Mouse (Mus musculus) retina, embryonic 14.5 days (tissue): ENCODE data around the gene Ap2a1.

ENCODE experiments used
- DNase-seq: peaks from one replicate; pipeline ENCODE4 v3.0.0-alpha.2; 2015; ENCODE audit warnings: low spot score

The Ap2a1 gene

GRCm38 (mm10) chr7:44929204-44930151 lies at the start of gene Ap2a1:
TSS of gene Ap2a1 (minus strand) at chr7:44929496.
- DNase-seq: peak; percentile 100

DNA sequence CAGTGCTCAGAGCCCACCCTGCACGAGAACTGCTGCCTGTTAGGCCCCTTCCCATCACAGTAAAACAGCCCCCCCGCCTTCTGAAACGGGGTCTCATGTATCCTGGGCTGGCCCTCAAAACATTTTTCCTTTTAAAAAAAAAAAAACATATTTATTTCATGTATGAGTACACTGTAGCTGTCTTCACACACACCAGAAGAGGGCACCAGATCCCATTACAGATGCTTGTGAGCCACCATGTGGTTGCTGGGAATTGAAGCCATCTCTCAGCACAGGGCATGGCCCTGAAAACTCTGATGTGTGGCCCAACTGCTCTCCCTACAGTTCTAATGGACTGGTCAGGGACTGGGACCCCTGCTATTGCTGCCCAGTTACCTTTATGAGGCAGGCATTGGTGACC lies 49.0 kb upstream of the Ap2a1 start:
- DNase-seq: no peak

DNA sequence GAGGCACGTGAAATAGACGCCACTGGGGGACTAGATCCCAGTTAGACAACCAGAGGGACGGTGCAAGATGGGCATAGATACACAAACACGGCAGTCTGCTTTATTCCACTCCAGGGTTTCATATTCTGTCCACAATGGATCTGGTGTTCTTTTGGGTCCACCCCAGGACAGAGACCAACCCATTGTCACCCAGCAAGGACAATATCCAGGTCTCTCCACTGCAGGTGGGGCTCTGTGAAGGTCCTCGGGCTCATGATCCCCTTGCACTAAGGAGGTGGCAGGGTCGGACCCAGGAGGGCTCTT lies 45.8 kb upstream of the Ap2a1 start:
- no peak for DNase-seq

GRCm38 (mm10) chr7:44974383-44975116 lies 45.3 kb upstream of the Ap2a1 start, which contains the start of gene Cpt1c:
TSS of gene Cpt1c (minus strand) at chr7:44974851.
- DNase-seq: peak; percentile 84

GRCm38 (mm10) chr7:44973415-44974130 lies 44.3 kb upstream of the Ap2a1 start:
- DNase-seq: no peak

- no peak for DNase-seq
Observed at GRCm38 (mm10) chr7:44971142-44971541, 41.8 kb upstream of the Ap2a1 start.

DNA sequence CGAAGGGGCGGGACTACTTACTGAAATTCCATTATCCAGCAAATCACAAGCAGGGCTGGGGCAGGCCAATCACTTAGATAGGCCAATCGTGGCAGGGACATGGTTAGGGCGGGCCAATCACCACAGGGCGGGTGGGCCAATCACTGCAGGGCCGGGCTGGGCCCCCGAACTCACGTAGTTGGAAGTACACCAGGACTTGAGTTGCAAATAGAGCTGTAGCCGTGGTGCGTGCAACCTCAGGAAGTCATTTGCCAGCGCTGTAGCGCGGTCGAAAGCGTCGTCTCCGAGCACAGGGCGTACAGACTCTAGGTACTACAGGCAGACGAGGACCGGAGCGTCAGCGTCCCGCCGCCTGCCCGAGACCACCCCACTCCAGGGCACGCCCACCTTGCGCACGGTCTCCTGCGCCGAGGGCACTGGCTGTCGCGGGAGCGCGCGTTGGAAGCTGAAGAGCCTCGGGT lies 41.0 kb upstream of the Ap2a1 start:
- peak; percentile 90 for DNase-seq

- no peak for DNase-seq
Observed at GRCm38 (mm10) chr7:44966638-44967037, 37.3 kb upstream of the Ap2a1 start.

DNA sequence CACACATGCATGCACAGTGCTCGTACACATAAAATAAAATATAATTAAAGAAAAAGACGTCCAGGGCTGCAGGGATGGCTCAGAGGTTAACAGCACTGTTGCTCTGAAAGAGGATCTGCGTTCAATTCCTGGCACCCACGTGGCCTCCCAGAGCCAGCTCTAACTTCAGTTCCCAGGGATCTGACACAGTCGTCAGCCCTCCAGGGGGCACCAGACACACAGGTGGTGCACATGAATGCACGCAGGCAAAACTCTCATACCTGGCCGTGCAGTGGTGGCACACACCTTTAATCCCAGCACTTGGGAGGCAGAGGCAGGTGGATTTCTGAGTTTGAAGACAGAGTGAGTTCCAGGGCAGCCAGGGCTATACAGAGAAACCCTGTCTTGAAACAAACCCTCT lies 36.7 kb upstream of the Ap2a1 start:
- no peak for DNase-seq

- no peak for DNase-seq
Observed at GRCm38 (mm10) chr7:44964990-44965389, 35.7 kb upstream of the Ap2a1 start.

DNA sequence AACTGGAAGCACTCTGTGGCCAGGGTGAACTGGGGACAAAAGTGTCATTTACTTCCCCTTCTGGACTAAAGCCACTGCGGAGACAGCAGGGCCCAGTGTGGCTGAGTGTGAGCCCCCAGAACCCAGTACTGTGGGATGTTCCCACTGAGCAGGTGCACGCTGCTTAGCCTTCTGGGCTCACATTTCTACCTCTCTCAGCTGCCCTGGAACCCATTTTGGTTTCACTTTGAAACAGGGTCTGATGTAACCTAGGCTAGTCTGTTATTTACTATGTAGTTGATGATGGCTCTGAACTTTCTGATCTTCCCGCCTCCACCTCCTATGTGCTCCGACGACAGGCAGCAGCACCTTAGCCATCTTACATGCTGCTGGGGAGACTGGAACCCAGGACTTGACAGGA lies 33.5 kb upstream of the Ap2a1 start:
- DNase-seq: no peak

DNA sequence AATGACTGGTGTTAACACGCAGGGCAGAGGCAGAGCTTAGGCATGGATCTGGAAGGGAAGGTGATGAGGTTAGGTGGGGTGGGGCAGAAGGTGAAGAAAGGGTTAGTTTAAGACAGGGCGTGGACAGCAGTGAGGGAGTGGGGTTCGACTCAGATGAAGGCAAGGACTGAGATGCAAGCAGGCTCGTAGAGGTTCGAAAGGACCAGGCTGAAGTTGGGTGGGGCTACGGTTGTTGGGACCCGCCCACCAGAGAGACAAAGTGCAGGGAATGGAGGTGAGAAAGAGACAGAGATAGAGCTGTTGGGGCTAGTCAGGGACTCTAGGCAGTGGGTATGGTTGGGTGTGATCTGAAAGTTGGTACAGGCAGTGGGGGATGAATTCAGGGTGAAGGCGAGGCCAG lies 33.0 kb upstream of the Ap2a1 start:
- DNase-seq: no peak

DNA sequence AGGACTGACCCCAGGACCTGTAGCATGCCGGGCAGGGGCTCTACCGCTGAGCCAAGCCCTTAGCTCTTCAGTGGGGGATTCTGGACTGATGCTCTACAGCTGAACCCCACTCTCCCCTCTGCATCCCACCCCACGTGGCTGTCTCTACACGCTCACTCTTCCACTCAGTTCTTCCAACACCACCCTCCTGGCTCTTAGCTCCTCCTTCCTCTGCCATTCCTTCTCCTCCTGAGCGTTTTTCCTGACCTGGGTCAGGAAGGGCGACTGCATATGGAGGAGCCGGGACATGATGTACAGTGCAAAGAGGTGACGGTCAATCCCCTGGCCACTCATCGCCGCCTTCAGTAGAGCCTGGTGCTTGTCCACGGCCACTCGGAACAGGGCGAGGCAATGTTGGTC lies 31.2 kb upstream of the Ap2a1 start:
- no peak for DNase-seq

DNA sequence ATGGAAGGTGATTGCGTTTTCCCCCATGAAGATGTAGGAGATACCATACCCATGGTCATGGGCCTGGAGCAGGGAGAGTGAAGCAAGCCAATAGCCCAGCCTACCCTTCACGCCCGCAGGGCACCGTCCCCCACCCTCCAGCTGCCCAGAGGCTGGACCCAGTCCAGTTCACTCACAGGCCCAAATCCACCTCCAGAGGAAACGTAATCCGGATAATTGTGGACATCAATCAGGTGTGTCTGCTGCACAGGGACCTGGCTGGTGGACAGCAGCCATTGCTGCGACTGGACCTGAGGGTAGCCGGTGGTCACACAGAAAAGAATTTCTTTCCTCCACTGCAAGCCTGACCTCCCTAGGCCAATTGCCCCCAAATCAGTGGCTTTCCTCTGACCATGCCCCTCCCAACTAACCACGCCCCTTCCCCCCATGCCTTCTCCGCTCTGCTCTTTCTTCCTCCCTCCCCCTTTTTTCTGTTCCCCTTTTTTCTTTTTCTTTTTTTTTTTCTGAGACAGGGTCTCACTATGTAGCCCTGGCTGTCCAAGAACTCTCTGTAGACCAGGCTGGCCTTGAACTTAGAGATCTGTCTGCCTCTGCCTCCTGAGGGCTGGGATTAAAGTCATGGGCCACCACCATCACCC lies 30.7 kb upstream of the Ap2a1 start:
- no peak for DNase-seq

DNA sequence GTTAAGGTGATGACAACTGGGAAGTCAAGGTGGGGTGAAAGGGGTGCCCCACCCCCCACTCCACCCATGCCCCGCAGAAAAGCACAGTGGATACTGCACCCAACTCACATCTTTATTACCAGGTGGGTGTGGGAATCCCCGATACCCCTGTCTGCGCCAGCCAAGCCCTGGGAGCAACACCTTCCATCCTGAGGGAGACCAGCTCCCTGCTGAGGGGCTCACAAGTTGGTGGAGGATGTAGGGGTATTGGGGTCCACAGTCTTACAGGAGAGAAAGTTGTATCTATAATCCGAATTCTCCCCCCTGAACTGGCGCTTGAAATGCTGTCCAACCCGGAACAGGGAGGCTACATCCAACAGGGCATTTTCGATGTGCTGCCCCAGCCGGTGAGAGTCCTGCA lies 30.0 kb upstream of the Ap2a1 start:
- DNase-seq: no peak

DNA sequence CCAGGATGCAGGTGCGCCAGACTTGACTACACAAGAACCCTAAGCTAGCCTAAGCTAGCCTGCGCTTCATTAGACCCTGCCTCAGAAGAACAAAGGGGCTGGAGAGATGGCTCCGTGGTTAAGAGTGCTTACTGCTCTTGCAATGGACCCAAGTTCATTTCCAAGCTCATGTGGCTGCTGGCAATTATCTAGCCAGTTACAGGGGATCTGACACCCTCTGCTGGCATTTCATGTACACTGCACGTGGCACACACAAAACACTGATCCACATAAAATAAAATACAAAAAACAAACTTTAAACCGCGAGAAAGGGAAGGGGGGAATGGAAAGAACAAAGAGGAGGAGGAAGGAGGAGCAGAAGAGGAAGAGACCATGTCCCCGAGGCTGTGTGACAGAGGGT lies 28.9 kb upstream of the Ap2a1 start:
- DNase-seq: peak; percentile 69

- no peak for DNase-seq
Observed at GRCm38 (mm10) chr7:44957183-44957835, 28.0 kb upstream of the Ap2a1 start.

GRCm38 (mm10) chr7:44956266-44956665 lies 27.0 kb upstream of the Ap2a1 start:
- peak; percentile 24 for DNase-seq

DNA sequence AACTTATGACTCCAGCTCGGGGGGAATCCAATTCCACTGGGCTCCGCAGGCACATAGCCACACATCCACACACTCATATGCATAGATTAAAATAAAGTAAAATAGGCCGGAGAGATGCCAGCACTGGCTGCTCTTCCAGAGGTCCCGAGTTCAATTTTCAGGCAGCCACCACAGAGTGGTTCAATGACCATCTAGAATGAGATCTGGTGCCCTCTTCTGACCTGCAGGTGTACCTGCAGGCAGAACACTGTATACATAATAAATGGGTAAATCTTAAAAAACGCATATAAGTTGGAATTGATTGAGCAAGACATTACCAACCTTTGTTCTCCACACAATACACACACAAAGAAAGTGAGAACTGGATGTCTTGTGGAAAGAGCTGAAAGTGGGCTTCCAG lies 26.3 kb upstream of the Ap2a1 start:
- peak; percentile 39 for DNase-seq

- no peak for DNase-seq
Observed at GRCm38 (mm10) chr7:44954091-44954885, 25.0 kb upstream of the Ap2a1 start.

DNA sequence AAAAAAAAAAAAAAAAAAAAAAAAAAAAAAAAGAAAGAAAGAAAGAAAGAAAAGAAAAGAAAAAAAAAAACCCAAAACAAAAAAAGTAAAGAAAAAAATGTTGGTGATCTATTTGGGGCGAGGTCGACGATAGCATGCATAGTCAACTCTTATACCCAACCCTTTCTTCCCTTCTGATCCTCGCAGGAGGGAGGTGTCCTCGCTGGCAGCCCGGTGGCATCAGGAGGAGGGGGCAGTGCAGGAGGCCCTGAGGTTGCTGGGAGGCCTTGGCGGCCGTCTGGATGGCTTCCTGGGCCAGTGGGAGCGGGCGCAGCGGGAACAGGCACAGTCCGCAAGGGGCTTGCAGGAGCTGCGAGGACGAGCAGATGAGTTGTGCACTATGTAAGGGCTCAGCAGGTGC lies 24.3 kb upstream of the Ap2a1 start:
- DNase-seq: no peak
